Mouse (Mus musculus): ENCODE data around the gene D8Ertd738e.
A peak's percentile ranks its signal among the peaks of the same experiment; 100 is the strongest.

- TF ChIP-seq CTCF (IDR thresholded peaks at IDR 0.05) (peak; percentile 60), EP300 (IDR thresholded peaks at IDR 0.05) (no peak)
Observed at GRCm38 (mm10) chr8:84230735-84231134, 18.8 kb downstream of the D8Ertd738e start.
